Mouse (Mus musculus) testis, postnatal 10 days (tissue): ENCODE results near the gene Kank2.

Source experiments
- DNase-seq: peaks from one replicate; pipeline ENCODE4 v3.0.0; 2021; ENCODE audit warnings: low spot score

The Kank2 gene

GRCm38 (mm10) chr9:21717015-21717414 is 81.5 kb downstream of the Kank2 start:
- DNase-seq: no peak
